Mouse (Mus musculus) embryonic fibroblast, embryonic 13.5 days (primary cell): ENCODE results near the gene Gm20521. TPM values are rescaled to one million over a fixed set of nuclear protein-coding genes. Genes with fewer than 3 reads are reported as not detected.

Experiments
- H3K27ac ChIP-seq: 2 replicates; pipeline ENCODE4 v1.5.1; 2012; ENCODE audit warnings: low read length, control low read depth, inconsistent platforms; ENCODE audit not compliant: insufficient read depth
- H3K4me1 ChIP-seq: 2 replicates; pipeline ENCODE4 v1.6.1; 2011; ENCODE audit warnings: low read length; ENCODE audit not compliant: control insufficient read depth, insufficient read depth
- H3K4me3 ChIP-seq: 2 replicates; pipeline ENCODE4 v1.5.1; 2011; ENCODE audit warnings: mild to moderate bottlenecking, control low read depth, low read length; ENCODE audit not compliant: insufficient read depth
- CTCF ChIP-seq: IDR thresholded peaks from 2 replicates; pipeline ENCODE4 v1.5.1; 2011; ENCODE audit warnings: mild to moderate bottlenecking, control low read depth, low read length, moderate library complexity, borderline replicate concordance; ENCODE audit not compliant: insufficient read depth
- POLR2A ChIP-seq: IDR thresholded peaks from 2 replicates; pipeline ENCODE4 v1.6.1; 2011; ENCODE audit warnings: low read depth, mild to moderate bottlenecking, control low read depth, low read length, moderate library complexity
- polyA plus RNA-seq: library from polyadenylated mRNA; stranded (reverse); fragments of >200 nt; gene quantifications from 2 replicates; pipeline ENCODE4 v1.2.4, GENCODE M21; 2011; ENCODE audit warnings: low read depth; ENCODE audit not compliant: missing spikeins, insufficient read length

The Gm20521 gene
- polyA plus RNA-seq, 1 experiment: not detected

DNA sequence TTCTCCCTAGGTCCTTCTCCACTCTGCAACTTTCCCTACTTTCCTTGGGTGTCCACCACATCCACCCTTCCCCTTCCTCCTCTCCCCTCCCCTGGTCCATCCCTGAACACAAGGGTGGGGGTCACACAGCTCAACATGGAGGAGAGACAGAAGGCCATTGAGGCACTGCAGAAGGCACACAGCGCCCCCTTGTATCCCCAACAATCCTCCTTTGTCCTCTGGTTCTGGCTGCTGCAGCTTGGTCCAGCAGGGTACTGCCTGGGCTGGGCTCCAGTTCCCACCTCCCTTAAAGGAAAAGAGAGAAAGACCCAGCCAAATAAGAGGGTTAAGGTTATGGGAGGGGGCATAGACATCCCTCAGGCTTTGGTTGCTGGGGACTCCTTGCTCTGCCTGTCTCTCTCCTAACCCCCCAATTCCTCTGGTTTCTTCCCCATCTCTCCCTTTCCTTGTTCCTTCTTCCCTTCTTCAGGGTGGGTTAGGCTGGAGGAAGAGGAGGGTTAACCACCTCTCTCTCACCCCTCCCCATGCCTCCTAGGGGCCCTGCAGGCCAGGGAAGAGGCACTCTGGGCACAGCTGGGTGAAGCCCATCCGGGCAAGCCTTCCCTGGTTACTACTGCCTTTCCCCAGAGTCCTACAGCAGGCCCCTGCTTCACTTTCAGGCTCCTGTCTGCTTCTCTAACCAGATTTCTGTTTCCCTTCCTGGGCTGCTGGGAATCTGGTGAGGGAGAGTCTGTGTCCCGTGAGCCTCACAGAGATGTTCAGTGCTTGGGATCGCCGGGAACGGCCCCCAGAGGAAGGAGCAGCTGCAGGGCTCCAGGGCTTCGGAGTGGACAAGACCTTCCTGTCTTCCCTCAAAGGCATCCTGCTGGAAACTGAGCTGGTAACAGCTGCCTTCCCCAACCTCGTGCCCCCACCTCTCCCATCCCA, 52.9 kb downstream of the Gm20521 start, which contains the start of gene Cmtm5:
Gene Cmtm5 (plus strand): TSS at position 358 of the 927 bp plus-strand sequence.
- H3K4me1 ChIP-seq: no peaks in the 10 kb centered on the region
- H3K4me3 ChIP-seq: no peak within 1 kb of the TSS
- no peak within 1 kb of the TSS for H3K27ac ChIP-seq
- TF ChIP-seq POLR2A (no peak), CTCF (no peak)

DNA sequence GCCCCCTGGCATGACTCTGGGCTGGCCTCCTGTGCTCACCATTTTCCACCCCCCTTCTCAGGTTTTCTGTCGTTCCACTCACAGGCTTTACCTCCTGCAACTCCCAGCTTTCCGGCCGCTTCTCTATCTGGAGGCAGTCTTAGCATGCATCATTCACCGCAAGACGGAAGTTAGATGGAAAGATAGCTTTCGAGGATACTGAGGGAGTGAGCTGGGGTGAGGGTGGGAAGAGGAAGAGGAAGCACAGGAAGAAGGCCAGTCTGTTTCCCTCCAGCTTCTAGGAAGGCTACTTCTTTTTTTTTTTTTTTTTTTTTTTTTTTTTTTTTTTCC, 53.6 kb downstream of the Gm20521 start:
- Histone ChIP-seq H3K4me3 (no peak overlapping the region), H3K27ac (no peak overlapping the region), H3K4me1 (no peaks in the 10 kb centered on the region)
- TF ChIP-seq CTCF: no peak
- no peak for TF ChIP-seq POLR2A

GRCm38 (mm10) chr14:54937361-54938182, 54.3 kb downstream of the Gm20521 start:
- Histone ChIP-seq H3K4me3 (no peak overlapping the region), H3K27ac (no peak overlapping the region), H3K4me1 (no peaks in the 10 kb centered on the region)
- TF ChIP-seq CTCF: no peak
- no peak for TF ChIP-seq POLR2A

DNA sequence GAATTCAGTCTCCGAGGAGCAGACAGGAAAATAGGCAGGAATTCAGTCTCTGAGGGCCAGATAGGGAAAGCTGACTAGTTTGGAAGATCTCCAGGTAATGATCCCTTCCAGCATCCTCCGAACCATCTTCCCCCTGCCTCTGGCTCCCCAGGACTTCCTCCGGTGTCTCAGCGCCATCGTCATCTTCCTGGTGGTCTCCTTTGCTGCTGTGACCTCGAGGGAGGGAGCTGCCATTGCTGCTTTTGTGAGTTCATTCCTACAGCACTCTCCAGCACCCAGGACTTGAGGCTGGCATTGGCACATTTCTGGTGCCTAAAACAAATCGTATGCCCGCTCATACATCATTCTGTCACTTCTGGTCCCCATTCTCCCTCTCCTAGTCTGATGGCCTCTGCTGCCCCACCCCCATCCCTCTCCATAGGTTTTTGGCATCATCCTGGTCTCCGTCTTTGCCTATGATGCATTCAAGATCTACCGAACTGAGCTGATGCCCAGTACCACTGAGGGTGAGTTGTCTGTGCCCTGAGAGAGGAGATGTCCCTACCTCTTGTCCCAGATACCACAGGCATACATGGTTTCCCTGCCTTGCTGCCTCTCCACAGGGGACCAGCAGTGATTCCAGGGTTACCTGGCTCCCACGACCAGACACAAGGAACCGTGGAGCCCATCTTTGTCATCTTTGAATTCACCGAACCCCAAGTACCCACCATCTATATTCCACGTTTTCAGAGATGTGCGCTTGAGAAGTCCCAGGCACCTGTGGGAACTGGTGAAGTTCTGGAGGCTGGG, 55.4 kb downstream of the Gm20521 start:
- Histone ChIP-seq H3K4me3 (no peak overlapping the region), H3K27ac (no peak overlapping the region), H3K4me1 (no peaks in the 10 kb centered on the region)
- TF ChIP-seq POLR2A (no peak), CTCF (no peak)

DNA sequence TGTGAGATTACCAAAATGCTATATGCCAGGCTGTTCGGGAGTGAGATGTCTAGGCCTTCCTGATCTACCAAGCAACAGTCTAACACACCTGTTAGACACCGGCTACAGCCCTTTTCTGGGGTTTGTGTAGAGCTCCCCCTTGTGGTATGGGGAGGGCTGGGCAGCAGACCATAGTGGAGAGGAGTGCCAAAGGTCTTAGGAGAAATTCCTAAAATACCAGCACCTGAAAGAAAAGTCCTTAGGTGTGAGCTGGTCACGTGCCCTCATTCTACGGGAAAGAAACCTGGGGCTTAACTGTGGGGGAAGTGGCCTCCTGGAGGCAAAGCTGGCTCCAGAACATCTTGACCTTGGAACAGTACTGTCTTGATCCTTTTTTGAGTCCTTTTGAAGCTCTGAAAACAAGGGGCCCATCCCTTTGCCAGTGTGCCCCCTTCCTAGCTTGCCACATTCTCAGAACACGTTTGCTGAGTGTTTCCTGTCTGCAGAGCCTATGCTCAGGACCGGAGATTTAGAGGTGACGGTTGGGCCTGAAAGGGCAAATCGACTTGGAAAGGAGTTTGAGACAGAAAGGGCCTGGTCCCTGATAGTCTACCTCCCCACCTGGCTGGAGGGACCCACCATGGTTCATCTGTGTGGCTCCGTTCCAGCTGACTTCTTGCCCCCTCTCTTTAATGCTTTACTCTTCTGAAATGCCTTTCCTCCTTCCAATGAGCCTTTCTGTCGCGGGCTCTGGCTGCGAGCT, 56.4 kb downstream of the Gm20521 start:
- no peak overlapping the region for H3K4me3 ChIP-seq
- peak; percentile 46; the same call in 1 of the 2 replicates for TF ChIP-seq CTCF
- TF ChIP-seq POLR2A: no peak
- no peak overlapping the region for H3K27ac ChIP-seq
- no peaks in the 10 kb centered on the region for H3K4me1 ChIP-seq

DNA sequence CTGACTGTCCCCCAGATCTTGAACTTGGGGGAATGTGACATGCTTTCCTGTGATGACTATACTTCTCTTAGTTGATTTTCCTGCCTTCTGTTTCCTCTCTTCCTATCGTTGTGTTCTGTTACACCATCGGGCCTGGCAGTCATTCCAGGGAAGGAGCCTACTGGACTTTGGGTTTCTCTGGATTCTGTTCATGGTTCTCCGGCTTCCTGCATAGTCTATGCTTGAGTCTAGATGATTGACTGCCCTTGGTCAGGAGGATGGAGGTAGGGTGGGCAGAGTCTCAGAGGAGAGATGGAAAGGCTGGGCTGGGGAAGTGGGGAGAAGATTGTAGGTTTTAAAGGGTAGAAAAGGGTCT, 56.9 kb downstream of the Gm20521 start:
- Histone ChIP-seq H3K4me1 (no peaks in the 10 kb centered on the region), H3K27ac (no peak overlapping the region), H3K4me3 (no peak overlapping the region)
- TF ChIP-seq CTCF: no peak
- no peak for TF ChIP-seq POLR2A

DNA sequence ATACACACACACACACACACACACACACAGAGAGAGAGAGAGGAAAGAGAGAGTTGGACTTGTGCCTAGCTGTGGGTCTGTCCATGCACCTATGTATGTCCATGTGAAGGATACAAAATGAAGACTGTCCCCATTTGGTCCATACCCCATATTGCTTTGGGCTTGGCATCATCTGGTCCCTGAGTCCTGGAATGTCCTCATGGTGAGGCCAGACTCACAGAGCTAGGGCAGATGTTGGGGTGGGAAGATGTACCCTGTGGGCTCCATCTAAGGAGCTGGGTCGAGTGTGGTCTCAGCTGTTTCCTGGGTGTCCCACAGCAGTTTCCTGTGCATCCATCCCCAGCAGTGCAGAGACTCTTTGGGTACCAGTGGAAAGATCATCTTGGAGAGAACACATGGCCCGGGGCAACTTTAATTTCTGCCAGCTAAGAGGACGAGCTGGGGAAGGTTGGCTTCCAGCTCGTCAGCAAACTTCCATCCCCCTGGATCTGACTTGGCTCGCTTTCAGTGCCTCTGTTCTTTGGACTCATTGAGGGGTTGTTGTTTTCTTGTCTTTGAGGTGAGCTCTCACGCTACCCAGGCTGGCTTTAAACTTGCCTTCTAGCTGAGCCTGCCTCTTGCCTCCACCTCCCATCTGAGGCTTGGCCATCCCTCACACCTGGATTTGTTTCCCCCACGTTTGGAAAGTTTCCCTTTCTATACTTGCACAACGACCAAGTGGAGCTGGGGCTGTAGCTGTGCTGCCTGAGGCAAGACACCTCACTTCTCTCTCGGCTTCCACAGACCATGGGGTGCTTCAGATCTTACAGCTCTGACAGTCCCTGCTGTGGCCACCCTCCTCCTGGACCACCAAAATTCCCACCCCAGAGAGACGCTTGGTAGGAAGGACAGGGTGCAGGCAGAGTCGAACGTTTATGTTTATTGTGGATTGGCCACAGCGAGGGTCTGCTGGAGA, 58.1 kb downstream of the Gm20521 start:
- H3K4me1 ChIP-seq: peaks cover 9% of the 10 kb centered on the region
- TF ChIP-seq CTCF: no peak
- no peak for TF ChIP-seq POLR2A
- H3K4me3 ChIP-seq: no peak overlapping the region
- no peak overlapping the region for H3K27ac ChIP-seq

GRCm38 (mm10) chr14:54942479-54942878, 59.2 kb downstream of the Gm20521 start:
- Histone ChIP-seq H3K4me3 (no peak overlapping the region), H3K27ac (no peak overlapping the region), H3K4me1 (peaks cover 10% of the 10 kb centered on the region)
- no peak for TF ChIP-seq POLR2A
- TF ChIP-seq CTCF: no peak
